Mouse (Mus musculus) ovary, adult 18-20 months (tissue): ENCODE data around the gene Gcnt7.

Source experiments
- DNase-seq: peaks from one replicate; pipeline ENCODE4 v3.0.0; 2022; ENCODE audit warnings: low spot score, mixed read lengths

Gene Gcnt7

DNA sequence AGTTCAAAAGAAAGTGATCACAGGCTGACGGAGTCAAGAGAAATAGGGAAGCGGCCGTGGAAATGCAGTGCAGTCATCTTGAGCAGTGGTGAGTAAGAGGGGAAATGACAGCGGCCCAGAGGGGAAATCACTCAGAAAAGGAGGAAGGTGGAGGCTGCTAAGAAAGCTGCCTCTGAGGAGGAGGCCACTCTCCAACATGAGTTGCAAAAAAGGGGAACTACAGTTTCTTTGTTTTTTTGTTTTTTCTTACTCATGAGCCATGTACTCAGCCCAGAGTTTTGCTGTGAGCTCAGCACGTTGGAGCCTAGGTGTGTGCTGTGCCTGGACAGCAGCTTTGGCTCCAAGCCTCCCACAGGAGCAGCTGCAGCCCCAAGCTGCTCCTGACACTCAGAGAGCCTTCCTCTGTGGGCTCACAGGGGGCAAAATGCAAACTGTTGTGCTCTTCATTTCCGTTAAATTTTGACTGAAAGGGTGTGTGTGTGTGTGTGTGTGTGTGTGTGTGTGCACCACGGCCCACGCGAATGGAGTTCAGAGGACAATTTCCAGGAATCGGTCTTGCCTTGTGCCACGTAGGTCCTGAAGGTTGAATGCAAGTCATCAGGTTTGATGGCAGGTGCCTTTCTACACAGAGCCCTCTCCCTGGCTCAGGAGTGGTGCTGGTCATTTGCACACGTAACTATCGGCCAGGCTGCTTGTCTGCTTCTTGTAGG is 57.1 kb downstream of the Gcnt7 start:
- no peak for DNase-seq
